Mouse (Mus musculus) heart, embryonic 11.5 days (tissue): ENCODE measurements around the gene Afg3l1. TPM values are rescaled to one million over a fixed set of nuclear protein-coding genes. Genes with fewer than 3 reads are reported as not detected.
"Not testable (repeated sequence)": the region's sequence is repeated elsewhere in the genome, so short reads cannot be mapped to it uniquely, and the experiment has no call there.

ENCODE experiments used
- ATAC-seq: fragments of 200-750 bp; cut with Nextera tagmentation; replicated peaks from 2 replicates; pipeline ENCODE4 v1.8.0; 2017; ENCODE audit warnings: moderate library complexity; ENCODE audit not compliant: insufficient number of reproducible peaks, low FRiP score, low TSS enrichment
- H3K27ac ChIP-seq: fragments of 300-500 bp; sonication (generic); 2 replicates; pipeline ENCODE4 v1.5.1; 2014; ENCODE audit warnings: mild to moderate bottlenecking, low read depth, low read length
- H3K27me3 ChIP-seq: fragments of 300-500 bp; sonication (generic); 2 replicates; pipeline ENCODE4 v1.6.1; 2014; ENCODE audit warnings: mild to moderate bottlenecking, low read length, mixed read lengths; ENCODE audit not compliant: control insufficient read depth, insufficient read depth
- H3K36me3 ChIP-seq: fragments of 300-500 bp; sonication (generic); 2 replicates; pipeline ENCODE4 v1.6.1; 2014; ENCODE audit warnings: mild to moderate bottlenecking, low read length, moderate library complexity, mixed read lengths; ENCODE audit not compliant: control insufficient read depth, insufficient read depth
- H3K4me1 ChIP-seq: fragments of 300-500 bp; sonication (generic); 2 replicates; pipeline ENCODE4 v1.6.1; 2014; ENCODE audit warnings: low read length; ENCODE audit not compliant: control insufficient read depth, insufficient read depth
- H3K4me2 ChIP-seq: fragments of 300-500 bp; sonication (generic); 2 replicates; pipeline ENCODE4 v1.6.1; 2014; ENCODE audit warnings: mild to moderate bottlenecking, moderate library complexity
- H3K4me3 ChIP-seq: fragments of 300-500 bp; sonication (generic); 2 replicates; pipeline ENCODE4 v1.5.1; 2014; ENCODE audit warnings: low read depth, low read length
- H3K9ac ChIP-seq: fragments of 300-500 bp; sonication (generic); 2 replicates; pipeline ENCODE4 v1.6.1; 2014; ENCODE audit warnings: mild to moderate bottlenecking, low read depth, low read length, moderate library complexity
- H3K9me3 ChIP-seq: fragments of 300-500 bp; sonication (generic); replicated peaks from 2 replicates; pipeline ENCODE4 v1.6.1; 2016; ENCODE audit warnings: low read length; ENCODE audit not compliant: control insufficient read depth
- WGBS: fragments of 180-500 bp; shearing (Covaris S2); extraction: QIAGEN DNeasy Blood & Tissue Kit; methylation state at CpG from one replicate; pipeline ENCODE4 v1.1.7; 2014; ENCODE audit not compliant: insufficient replicate concordance; 5-methylcytosine and 5-hydroxymethylcytosine counted together
- polyA plus RNA-seq: library from polyadenylated mRNA; unstranded; fragments of >200 nt; fragmentation: Nextera tagmentation; extraction: Ambion mirVana; gene quantifications from 2 replicates; pipeline ENCODE4 v1.2.1, GENCODE M21; 2014

Gene Afg3l1
- polyA plus RNA-seq, 1 experiment from 2014 or later = 29.8 TPM

- not testable (repeated sequence) for H3K9me3 ChIP-seq, H3K36me3 ChIP-seq, H3K27ac ChIP-seq, ATAC-seq, H3K9ac ChIP-seq, H3K4me1 ChIP-seq, H3K4me3 ChIP-seq, H3K4me2 ChIP-seq
- H3K27me3 ChIP-seq = peaks cover 15% of the 10 kb centered on the region
- WGBS = 59% methylated on average over 4 of the region's 14 CpGs
Measured at GRCm38 (mm10) chr8:123537641-123538040, 59.9 kb downstream of the Afg3l1 start.

Other genes with a start within 250 kb of the Afg3l1 start
- 1.6 TPM in 2 replicates for gene Spata2l, start 241.7 kb upstream of the Afg3l1 start, polyA plus RNA-seq
- gene Zfp276, start 223.7 kb upstream of the Afg3l1 start, polyA plus RNA-seq = 11.7 and 12.1 TPM in 2 replicates
- 16.8 and 19.8 TPM in 2 replicates for gene Vps9d1, start 223.6 kb upstream of the Afg3l1 start, polyA plus RNA-seq
- 22.8 and 27.7 TPM in 2 replicates for gene Fanca, start 159.3 kb upstream of the Afg3l1 start, polyA plus RNA-seq
- 2.9 and 3.0 TPM in 2 replicates for gene Spire2, start 145.2 kb upstream of the Afg3l1 start, polyA plus RNA-seq
- 148 and 165 TPM in 2 replicates for gene Tcf25, start 104.2 kb upstream of the Afg3l1 start, polyA plus RNA-seq
- 0.06 TPM in 1 of 2 replicates, not detected in the other for gene Mc1r, start 70.8 kb upstream of the Afg3l1 start, polyA plus RNA-seq
- 13.6 and 13.8 TPM in 2 replicates for gene Tubb3, start 66.5 kb upstream of the Afg3l1 start, polyA plus RNA-seq
- 32.2 and 36.1 TPM in 2 replicates for gene Def8, start 54.4 kb upstream of the Afg3l1 start, polyA plus RNA-seq
- gene Dbndd1, start 37.6 kb downstream of the Afg3l1 start, polyA plus RNA-seq = 2.2 and 3.2 TPM in 2 replicates
- 17.8 and 18.5 TPM in 2 replicates for gene Gas8, start 40.9 kb downstream of the Afg3l1 start, polyA plus RNA-seq
- gene Rhou, start 176.0 kb downstream of the Afg3l1 start, polyA plus RNA-seq = 15.9 and 17.3 TPM in 2 replicates